11 mouse cellular contexts compared by ENCODE assay signal in genomic region chr9:118677349-118677748, GRCm38 (mm10).
DNase-seq lines count a peak whose midpoint lies in the region; ATAC-seq and TF ChIP-seq lines count a peak whose summit lies in the region.
"Had no signal": no experiment of that assay in that cellular context is flagged by ENCODE, and none has a peak within 500 bp of the region (broad histone marks: within the 10 kb centered on the region; RNA-seq: fewer than 3 reads in every experiment).

No protein-coding gene starts in this region.

- H3K36me3 ChIP-seq in liver, postnatal 0 days (replicated peaks; ENCODE audit: insufficient read depth, low read length), result no peaks in the 10 kb centered on the region
- H3K36me3 ChIP-seq in liver, embryonic 12.5 days, result no peaks in the 10 kb centered on the region
- peaks cover 29% of the 10 kb centered on the region for H3K36me3 ChIP-seq in embryonic facial prominence, embryonic 13.5 days
- H3K36me3 ChIP-seq in limb, embryonic 15.5 days, result peaks cover 4% of the 10 kb centered on the region; the same call in 1 of the 2 replicates

- ATAC-seq in CD4-positive, CD25-positive, alpha-beta regulatory T cell, adult 4 months, result no peak
- no peak for ATAC-seq in liver, postnatal 0 days
- no peak for ATAC-seq in liver, embryonic 12.5 days
- ATAC-seq in embryonic facial prominence, embryonic 13.5 days (ENCODE audit: insufficient number of reproducible peaks, insufficient read depth, low FRiP score, low TSS enrichment, low read depth), result no peak
- ATAC-seq in limb, embryonic 15.5 days (ENCODE audit: insufficient number of reproducible peaks, low FRiP score, low TSS enrichment, low read depth), result no peak
- ATAC-seq: forebrain, embryonic 13.5 days had no signal

- no peak overlapping the region for H3K4me3 ChIP-seq in liver, postnatal 0 days (ENCODE audit: low read depth, low read length)
- H3K4me3 ChIP-seq in liver, embryonic 12.5 days, result no peak overlapping the region
- no peak overlapping the region for H3K4me3 ChIP-seq in embryonic facial prominence, embryonic 13.5 days
- H3K4me3 ChIP-seq in limb, embryonic 15.5 days, result no peak overlapping the region
- H3K4me3 ChIP-seq: forebrain, embryonic 13.5 days had no signal

- H3K4me2 ChIP-seq in liver, postnatal 0 days (ENCODE audit: low read depth, low read length), result no peak overlapping the region
- no peak overlapping the region for H3K4me2 ChIP-seq in liver, embryonic 12.5 days
- H3K4me2 ChIP-seq in embryonic facial prominence, embryonic 13.5 days, result 0 out of 2 replicates have a peak overlapping the region, but pooled peaks have one; percentile 21
- H3K4me2 ChIP-seq in limb, embryonic 15.5 days, result no peak overlapping the region
- H3K4me2 ChIP-seq: forebrain, embryonic 13.5 days had no signal

- peak overlapping the region; percentile 48; the same call in 1 of the 2 replicates for H3K27ac ChIP-seq in liver, postnatal 0 days (ENCODE audit: low read depth)
- H3K27ac ChIP-seq in liver, embryonic 12.5 days, result no peak overlapping the region
- peak overlapping the region; percentile 75; the same call in 1 of the 2 replicates for H3K27ac ChIP-seq in embryonic facial prominence, embryonic 13.5 days
- H3K27ac ChIP-seq in limb, embryonic 15.5 days, result peak overlapping the region; percentile 48; the same call in 1 of the 2 replicates
- H3K27ac ChIP-seq: forebrain, embryonic 13.5 days had no signal

- peaks cover 8% of the 10 kb centered on the region; the same call in 1 of the 2 replicates for H3K4me1 ChIP-seq in liver, postnatal 0 days (ENCODE audit: insufficient read depth)
- H3K4me1 ChIP-seq in liver, embryonic 12.5 days, result peaks cover 16% of the 10 kb centered on the region
- H3K4me1 ChIP-seq in embryonic facial prominence, embryonic 13.5 days, result peaks cover 47% of the 10 kb centered on the region
- H3K4me1 ChIP-seq in limb, embryonic 15.5 days, result peaks cover 21% of the 10 kb centered on the region

- DNase-seq in CD4-positive, CD25-positive, alpha-beta regulatory T cell, adult 2 months (ENCODE audit: low read depth, low spot score), result peak; percentile 31
- no peak for DNase-seq in liver, postnatal 0 days
- DNase-seq in cerebellum, postnatal 4 days (ENCODE audit: low spot score in 2 of 2), result no peak
- no peak for DNase-seq in frontal cortex, postnatal 14 days (ENCODE audit: low spot score in 2 of 2)
- DNase-seq: cerebellum, adult 9-11 months; spleen, adult 18-20 months had no signal

- TF ChIP-seq CTCF in liver, postnatal 0 days (IDR thresholded peaks at IDR 0.05; ENCODE audit: low read depth), result no peak

- no peak overlapping the region; the same call in 1 of the 2 replicates for H3K9ac ChIP-seq in liver, postnatal 0 days (replicated peaks)
- no peak overlapping the region for H3K9ac ChIP-seq in liver, embryonic 12.5 days
- H3K9ac ChIP-seq in embryonic facial prominence, embryonic 13.5 days, result 0 out of 2 replicates have a peak overlapping the region, but pooled peaks have one; percentile 46
- H3K9ac ChIP-seq in limb, embryonic 15.5 days, result no peak overlapping the region
- H3K9ac ChIP-seq: forebrain, embryonic 13.5 days had no signal

- TF ChIP-seq EP300 in liver, postnatal 0 days (IDR thresholded peaks at IDR 0.05; ENCODE audit: low read depth), result no peak

- 20% methylated on average over 9 of the region's 9 CpGs for WGBS in liver, postnatal 0 days (ENCODE audit: insufficient replicate concordance)
- WGBS in liver, embryonic 12.5 days (ENCODE audit: insufficient replicate concordance), result 14% methylated on average over 9 of the region's 9 CpGs
- WGBS in embryonic facial prominence, embryonic 13.5 days, result 12% methylated on average over 9 of the region's 9 CpGs
- WGBS in limb, embryonic 15.5 days, result 25% methylated on average over 9 of the region's 9 CpGs

- no peaks in the 10 kb centered on the region for H3K27me3 ChIP-seq in liver, postnatal 0 days (ENCODE audit: insufficient read depth, low read length)
- peaks cover 6% of the 10 kb centered on the region; the same call in 1 of the 2 replicates for H3K27me3 ChIP-seq in liver, embryonic 12.5 days (replicated peaks)
- no peaks in the 10 kb centered on the region for H3K27me3 ChIP-seq in embryonic facial prominence, embryonic 13.5 days
- no peaks in the 10 kb centered on the region for H3K27me3 ChIP-seq in limb, embryonic 15.5 days
- H3K27me3 ChIP-seq: forebrain, embryonic 13.5 days had no signal

- H3K9me3 ChIP-seq in liver, postnatal 0 days (ENCODE audit: low read length), result no peaks in the 10 kb centered on the region
- H3K9me3 ChIP-seq in liver, embryonic 12.5 days (replicated peaks), result no peaks in the 10 kb centered on the region
- no peaks in the 10 kb centered on the region for H3K9me3 ChIP-seq in embryonic facial prominence, embryonic 13.5 days
- H3K9me3 ChIP-seq in limb, embryonic 15.5 days, result no peaks in the 10 kb centered on the region
- H3K9me3 ChIP-seq: forebrain, embryonic 13.5 days had no signal
